Mouse (Mus musculus): ENCODE measurements at regions not wholly inside any gene's neighbourhood (a gene's known extent, or its start where the extent isn't known, plus 50 kb on each side); places are given as distances from the start of the nearest gene placed in this dataset.

GRCm38 (mm10) chr3:42235515-42235914 is 493.1 kb downstream of the D3Ertd751e start:
- no peak for TF ChIP-seq ZKSCAN1 (IDR thresholded peaks at IDR 0.05; ENCODE audit: borderline replicate concordance, low read depth, low read length)
- TF ChIP-seq RAD21 (IDR thresholded peaks at IDR 0.05; ENCODE audit: low read depth, low read length) = no peak
- TF ChIP-seq USF1 (IDR thresholded peaks at IDR 0.05; ENCODE audit: low read depth, low read length) = no peak
- TF ChIP-seq POLR2A (IDR thresholded peaks at IDR 0.05; ENCODE audit: low read depth, low read length) = no peak
- no peak for TF ChIP-seq ZMIZ1 (IDR thresholded peaks at IDR 0.05; ENCODE audit: low read depth, low read length)
- no peak for TF ChIP-seq CTCF (conservative IDR thresholded peaks at IDR 0.05 in 1 of 2, IDR thresholded peaks at IDR 0.05 in 1 of 2; ENCODE audit: low read depth in 2 of 2, low read length in 2 of 2)
- TF ChIP-seq CHD1 (IDR thresholded peaks at IDR 0.05; ENCODE audit: low read depth, low read length) = no peak
- TF ChIP-seq EP300 (IDR thresholded peaks at IDR 0.05; ENCODE audit: low read length) = no peak
- no peak for TF ChIP-seq E2F4 (IDR thresholded peaks at IDR 0.05; ENCODE audit: insufficient replicate concordance, low read depth, low read length)
- no peak for TF ChIP-seq GABPA (IDR thresholded peaks at IDR 0.05; ENCODE audit: insufficient replicate concordance, low read depth, low read length)
- no peak for TF ChIP-seq MAFK (IDR thresholded peaks at IDR 0.05; ENCODE audit: insufficient replicate concordance, low read length)
- TF ChIP-seq RCOR1 (conservative IDR thresholded peaks at IDR 0.05; ENCODE audit: low read depth, low read length) = no peak
